Mouse (Mus musculus) G1E-ER4 (cell line): Measurements from ENCODE around the gene Tspan1. TPM values are rescaled to one million over a fixed set of nuclear protein-coding genes. Genes with fewer than 3 reads are reported as not detected.

Source experiments
- GATA1 ChIP-seq: IDR thresholded peaks from one replicate; pipeline ENCODE4 v1.8.0; 2012; ENCODE audit warnings: low read length, inconsistent platforms
- polyA plus RNA-seq: library from polyadenylated mRNA; stranded (reverse); fragments of >175 nt; gene quantifications from 2 replicates; pipeline ENCODE4 v1.2.3, GENCODE M21; 2012

Tspan1 gene
- polyA plus RNA-seq, 1 experiment, result not detected

- no peak for TF ChIP-seq GATA1
Measured at GRCm38 (mm10) chr4:116174466-116175116, 7.2 kb upstream of the Tspan1 start.

GRCm38 (mm10) chr4:116173752-116174151 lies 6.4 kb upstream of the Tspan1 start:
- no peak for TF ChIP-seq GATA1

GRCm38 (mm10) chr4:116173072-116173471 lies 5.7 kb upstream of the Tspan1 start, which contains the start of the genes 1700042G07Rik and Gm49337:
Gene 1700042G07Rik (plus strand): TSS chr4:116173372.
Gene Gm49337 (plus strand): TSS chr4:116173384.
- TF ChIP-seq GATA1, result no peak

GRCm38 (mm10) chr4:116169353-116169672 lies 1.9 kb upstream of the Tspan1 start:
- no peak for TF ChIP-seq GATA1

- no peak for TF ChIP-seq GATA1
Measured at GRCm38 (mm10) chr4:116168617-116169352, 1.4 kb upstream of the Tspan1 start.

GRCm38 (mm10) chr4:116165708-116166407 lies 1.5 kb downstream of the Tspan1 start:
- TF ChIP-seq GATA1, result no peak

GRCm38 (mm10) chr4:116164759-116165554 lies 2.4 kb downstream of the Tspan1 start:
- TF ChIP-seq GATA1, result no peak

GRCm38 (mm10) chr4:116162142-116162541 lies 5.3 kb downstream of the Tspan1 start:
- TF ChIP-seq GATA1, result no peak

GRCm38 (mm10) chr4:116160769-116161168 lies 6.6 kb downstream of the Tspan1 start:
- TF ChIP-seq GATA1, result no peak

- TF ChIP-seq GATA1, result no peak
Measured at GRCm38 (mm10) chr4:116159912-116160311, 7.5 kb downstream of the Tspan1 start.

GRCm38 (mm10) chr4:116157882-116158281 lies 9.5 kb downstream of the Tspan1 start:
- no peak for TF ChIP-seq GATA1

GRCm38 (mm10) chr4:116152702-116153101 lies 14.7 kb downstream of the Tspan1 start:
- no peak for TF ChIP-seq GATA1

GRCm38 (mm10) chr4:116151238-116151637 lies 16.2 kb downstream of the Tspan1 start, which contains the start of gene Lurap1:
Gene Lurap1 (minus strand): TSS chr4:116151338.
- no peak for TF ChIP-seq GATA1

- TF ChIP-seq GATA1, result no peak
Measured at GRCm38 (mm10) chr4:116150862-116151221, 16.6 kb downstream of the Tspan1 start.

GRCm38 (mm10) chr4:116150156-116150861 lies 17.1 kb downstream of the Tspan1 start:
- no peak for TF ChIP-seq GATA1
